Mouse (Mus musculus) lung, embryonic 14.5 days (tissue): ENCODE measurements around the gene Lrp1. TPM values are rescaled to one million over a fixed set of nuclear protein-coding genes. Genes with fewer than 3 reads are reported as not detected.

Experiments
- ATAC-seq: fragments of 200-750 bp; cut with Nextera tagmentation; 2 replicates; pipeline ENCODE4 v1.8.0; 2017; ENCODE audit warnings: mild to moderate bottlenecking, moderate TSS enrichment, moderate library complexity; ENCODE audit not compliant: insufficient read depth
- DNase-seq: peaks from one replicate; pipeline ENCODE4 v3.0.0-alpha.2; 2015
- H3K27ac ChIP-seq: fragments of 300-500 bp; sonication (generic); 2 replicates; pipeline ENCODE4 v1.5.1; 2014; ENCODE audit warnings: low read depth, mild to moderate bottlenecking, moderate library complexity
- H3K27me3 ChIP-seq: fragments of 300-500 bp; sonication (generic); 2 replicates; pipeline ENCODE4 v1.6.1; 2014; ENCODE audit warnings: low read length, control low read depth; ENCODE audit not compliant: insufficient read depth
- H3K36me3 ChIP-seq: fragments of 300-500 bp; sonication (generic); 2 replicates; pipeline ENCODE4 v1.6.1; 2014; ENCODE audit warnings: control low read depth; ENCODE audit not compliant: insufficient read depth
- H3K4me1 ChIP-seq: fragments of 300-500 bp; sonication (generic); 2 replicates; pipeline ENCODE4 v1.6.1; 2014; ENCODE audit warnings: antibody characterized with exemption, control low read depth; ENCODE audit not compliant: insufficient read depth
- H3K4me2 ChIP-seq: fragments of 300-500 bp; sonication (generic); 2 replicates; pipeline ENCODE4 v1.6.1; 2014; ENCODE audit warnings: mild to moderate bottlenecking
- H3K4me3 ChIP-seq: fragments of 300-500 bp; sonication (generic); 2 replicates; pipeline ENCODE4 v1.5.1; 2014; ENCODE audit warnings: low read depth, low read length
- H3K9ac ChIP-seq: fragments of 300-500 bp; sonication (generic); 2 replicates; pipeline ENCODE4 v1.6.1; 2014
- H3K9me3 ChIP-seq: fragments of 300-500 bp; sonication (generic); 2 replicates; pipeline ENCODE4 v1.6.1; 2016; ENCODE audit warnings: low read depth, low read length, control low read depth
- CTCF ChIP-seq: IDR thresholded peaks from 2 replicates; pipeline ENCODE4 v1.5.1; 2016; ENCODE audit warnings: antibody characterized with exemption, low read depth
- WGBS: fragments of 180-500 bp; shearing (Covaris S2); extraction: QIAGEN DNeasy Blood & Tissue Kit; methylation state at CpG from one replicate; pipeline ENCODE4 v1.1.7; 2014; 5-methylcytosine and 5-hydroxymethylcytosine counted together
- polyA plus RNA-seq: library from polyadenylated mRNA; unstranded; fragments of >200 nt; fragmentation: Nextera tagmentation; extraction: Ambion mirVana; gene quantifications from 2 replicates; pipeline ENCODE4 v1.2.1, GENCODE M21; 2014

The Lrp1 gene
- polyA plus RNA-seq, 1 experiment from 2014 or later, result 68.7 TPM

GRCm38 (mm10) chr10:127666501-127667268 lies 45.7 kb upstream of the Lrp1 start, which contains the start of gene Nemp1:
Gene Nemp1 (plus strand): TSS chr10:127666901.
- H3K36me3 ChIP-seq, result peaks cover 27% of the 10 kb centered on the region
- no peaks in the 10 kb centered on the region for H3K9me3 ChIP-seq
- H3K9ac ChIP-seq, result peak within 1 kb of the TSS; percentile 77
- peak within 1 kb of the TSS; percentile 88 for H3K4me2 ChIP-seq
- TF ChIP-seq CTCF, result no peak
- H3K4me1 ChIP-seq, result peaks cover 32% of the 10 kb centered on the region
- WGBS, result under 1% methylated on average over 72 of the region's 73 CpGs
- peak within 1 kb of the TSS; percentile 98 for H3K27ac ChIP-seq
- no peaks in the 10 kb centered on the region for H3K27me3 ChIP-seq
- H3K4me3 ChIP-seq, result peak within 1 kb of the TSS; percentile 75
- peak; percentile 69 for ATAC-seq
- DNase-seq, result peak; percentile 88

GRCm38 (mm10) chr10:127665366-127666181 lies 44.6 kb upstream of the Lrp1 start:
- ATAC-seq (no peak), DNase-seq (peak; percentile 59)
- H3K4me1 ChIP-seq, result peaks cover 37% of the 10 kb centered on the region
- WGBS, result 7% methylated on average over 14 of the region's 14 CpGs
- H3K9ac ChIP-seq, result peak overlapping the region; percentile 77
- no peaks in the 10 kb centered on the region for H3K27me3 ChIP-seq
- H3K27ac ChIP-seq, result peak overlapping the region; percentile 98
- H3K36me3 ChIP-seq, result peaks cover 38% of the 10 kb centered on the region
- H3K4me2 ChIP-seq, result peak overlapping the region; percentile 88
- H3K4me3 ChIP-seq, result peak overlapping the region; percentile 75
- TF ChIP-seq CTCF, result 0 out of 2 replicates have a peak, but pooled peaks have one; percentile 13
- no peaks in the 10 kb centered on the region for H3K9me3 ChIP-seq

- Histone ChIP-seq H3K4me2 (peak overlapping the region; percentile 88), H3K4me1 (peaks cover 37% of the 10 kb centered on the region), H3K36me3 (peaks cover 44% of the 10 kb centered on the region), H3K27me3 (no peaks in the 10 kb centered on the region), H3K4me3 (peak overlapping the region; percentile 75), H3K27ac (no peak overlapping the region), H3K9ac (peak overlapping the region; percentile 77), H3K9me3 (no peaks in the 10 kb centered on the region)
- 32% methylated on average over 13 of the region's 13 CpGs for WGBS
- no peak for ATAC-seq
- DNase-seq, result no peak
- TF ChIP-seq CTCF, result no peak
These were observed 43.9 kb upstream of the Lrp1 start for GRCm38 (mm10) chr10:127664891-127665290.

- peaks cover 31% of the 10 kb centered on the region for H3K4me1 ChIP-seq
- 0 out of 2 replicates have a peak overlapping the region, but pooled peaks have one; percentile 10 for H3K27ac ChIP-seq
- H3K27me3 ChIP-seq, result no peaks in the 10 kb centered on the region
- no peak for ATAC-seq
- WGBS, result 33% methylated on average over 16 of the region's 16 CpGs
- no peak for DNase-seq
- no peaks in the 10 kb centered on the region for H3K9me3 ChIP-seq
- peaks cover 49% of the 10 kb centered on the region for H3K36me3 ChIP-seq
- H3K9ac ChIP-seq, result peak overlapping the region; percentile 77; the same call in 1 of the 2 replicates
- TF ChIP-seq CTCF, result no peak
- H3K4me3 ChIP-seq, result peak overlapping the region; percentile 75; the same call in 1 of the 2 replicates
- H3K4me2 ChIP-seq, result peak overlapping the region; percentile 88
These were observed 43.2 kb upstream of the Lrp1 start for GRCm38 (mm10) chr10:127664166-127664565.

GRCm38 (mm10) chr10:127663590-127663989 lies 42.6 kb upstream of the Lrp1 start:
- Histone ChIP-seq H3K4me1 (peaks cover 31% of the 10 kb centered on the region), H3K9me3 (no peaks in the 10 kb centered on the region), H3K4me2 (peak overlapping the region; percentile 88), H3K9ac (no peak overlapping the region), H3K27me3 (no peaks in the 10 kb centered on the region), H3K36me3 (peaks cover 49% of the 10 kb centered on the region), H3K4me3 (no peak overlapping the region), H3K27ac (peak overlapping the region; percentile 91)
- WGBS, result 25% methylated on average over 5 of the region's 5 CpGs
- ATAC-seq (no peak), DNase-seq (peak; percentile 54)
- TF ChIP-seq CTCF, result no peak

- Histone ChIP-seq H3K36me3 (peaks cover 49% of the 10 kb centered on the region), H3K9me3 (no peaks in the 10 kb centered on the region), H3K27me3 (no peaks in the 10 kb centered on the region), H3K4me1 (peaks cover 31% of the 10 kb centered on the region), H3K4me2 (peak overlapping the region; percentile 88), H3K27ac (peak overlapping the region; percentile 91), H3K4me3 (peak overlapping the region; percentile 27), H3K9ac (peak overlapping the region; percentile 40)
- no peak for DNase-seq
- TF ChIP-seq CTCF, result peak; percentile 61
- WGBS, result 24% methylated on average over 19 of the region's 19 CpGs
- no peak for ATAC-seq
These were observed 41.8 kb upstream of the Lrp1 start for GRCm38 (mm10) chr10:127662666-127663253.
